ENCODE assay signal across 9 mouse cellular contexts in genomic region chr16:95708211-95709004, GRCm38 (mm10). TPM values are rescaled to one million over a fixed set of nuclear protein-coding genes. Genes with fewer than 3 reads are reported as not detected.
DNase-seq lines count a peak whose midpoint lies in the region; ATAC-seq and TF ChIP-seq lines count a peak whose summit lies in the region.
"Had no signal": no experiment of that assay in that cellular context is flagged by ENCODE, and none has a peak within 500 bp of the region (broad histone marks: within the 10 kb centered on the region; RNA-seq: fewer than 3 reads in every experiment).

No protein-coding gene starts in this region.

- peak; percentile 42; the same call in 1 of the 2 replicates for TF ChIP-seq EP300 in liver, postnatal 0 days (IDR thresholded peaks at IDR 0.05; ENCODE audit: low read depth)

- no peak for TF ChIP-seq POLR2A in thymus, adult 2 months (IDR thresholded peaks at IDR 0.05; ENCODE audit: control insufficient read depth, extremely low read depth, insufficient read depth, low read length, poor library complexity)

- H3K9ac ChIP-seq in liver, postnatal 0 days (replicated peaks) = 0 out of 2 replicates have a peak overlapping the region, but pooled peaks have one; percentile 21

- H3K4me2 ChIP-seq in liver, postnatal 0 days (ENCODE audit: low read depth, low read length) = peak overlapping the region; percentile 53

- no peaks in the 10 kb centered on the region for H3K9me3 ChIP-seq in liver, postnatal 0 days (ENCODE audit: low read length)

- DNase-seq in thymus, adult 2 months = no peak
- no peak for DNase-seq in thymus, adult 18-20 months
- peak; percentile 18 to 32 for DNase-seq in heart, postnatal 36 days
- peak; percentile 60 for DNase-seq in liver, postnatal 0 days
- no peak for DNase-seq in ovary, postnatal 36 days (ENCODE audit: low spot score)
- no peak for DNase-seq in right cerebral cortex, postnatal 25 days
- no peak for DNase-seq in spleen, postnatal 10 days (ENCODE audit: low spot score in 2 of 2)
- DNase-seq: adrenal gland, postnatal 25 days; thymus, postnatal 36 days had no signal

- H3K27me3 ChIP-seq in thymus, adult 2 months (ENCODE audit: control insufficient read depth, insufficient read depth, low read length) = no peaks in the 10 kb centered on the region
- H3K27me3 ChIP-seq in liver, postnatal 0 days (ENCODE audit: insufficient read depth, low read length) = no peaks in the 10 kb centered on the region

- peaks cover 67% of the 10 kb centered on the region for H3K36me3 ChIP-seq in thymus, adult 2 months (ENCODE audit: control insufficient read depth, insufficient read depth, low read length)
- peaks cover 42% of the 10 kb centered on the region for H3K36me3 ChIP-seq in liver, postnatal 0 days (replicated peaks; ENCODE audit: insufficient read depth, low read length)

- no peak for TF ChIP-seq CTCF in thymus, adult 2 months (IDR thresholded peaks at IDR 0.05; ENCODE audit: borderline replicate concordance, control insufficient read depth, extremely low read depth, insufficient read depth, low read length, poor library complexity)
- TF ChIP-seq CTCF in liver, postnatal 0 days (IDR thresholded peaks at IDR 0.05; ENCODE audit: low read depth) = no peak

- H3K27ac ChIP-seq in thymus, adult 2 months (ENCODE audit: control insufficient read depth, insufficient read depth, low read length) = 0 out of 2 replicates have a peak overlapping the region, but pooled peaks have one; percentile 14
- peak overlapping the region; percentile 86 for H3K27ac ChIP-seq in liver, postnatal 0 days (ENCODE audit: low read depth)

- ATAC-seq in liver, postnatal 0 days = peak; percentile 96

- H3K4me3 ChIP-seq in thymus, adult 2 months (ENCODE audit: control insufficient read depth, insufficient read depth, low read length) = no peak overlapping the region
- 0 out of 2 replicates have a peak overlapping the region, but pooled peaks have one; percentile 19 for H3K4me3 ChIP-seq in liver, postnatal 0 days (ENCODE audit: low read depth, low read length)

- H3K4me1 ChIP-seq in thymus, adult 2 months (replicated peaks; ENCODE audit: control insufficient read depth, insufficient read depth, low read length) = peaks cover 38% of the 10 kb centered on the region
- peaks cover 24% of the 10 kb centered on the region for H3K4me1 ChIP-seq in liver, postnatal 0 days (ENCODE audit: insufficient read depth)

- intact Hi-C loops in heart, postnatal 36 days (cut with DNase I) = loop anchor here (10.0 kb wide), 1 partner anchor 244 kb away; no protein-coding TSS in a partner anchor

- WGBS in thymus, adult 2 months = 91% methylated on average over 21 of the region's 21 CpGs
- 45% methylated on average over 21 of the region's 21 CpGs for WGBS in liver, postnatal 0 days (ENCODE audit: insufficient replicate concordance)

RNA-seq across cellular contexts. Expression of gene Ets2, which starts 6.5 kb away (rescaled TPM):
- polyA plus RNA-seq in thymus, adult 2 months (2012; rRNA removed) = 343 and 598 TPM in 2 replicates
- total RNA-seq in heart, postnatal 36 days (2021) = 100 to 1,000 TPM in 1 of 2 experiments, 10 to 100 TPM in 1; 78.2 to 109 TPM
- polyA plus RNA-seq in liver, postnatal 0 days (2015; fragmentation: Nextera tagmentation; extraction: Ambion mirVana) = 13.2 and 13.5 TPM in 2 replicates

Comparison
In these comparisons a context has a peak if more than half of its experiments do, and no peak if none do; other contexts are left out.
1. DNase-seq: peak in heart, postnatal 36 days (2 of 2) and liver, postnatal 0 days (single experiment); none in thymus, adult 2 months (single experiment), thymus, adult 18-20 months (0 of 2), ovary, postnatal 36 days (single experiment), right cerebral cortex, postnatal 25 days (single experiment) and spleen, postnatal 10 days (0 of 2).
2. RNA of gene Ets2, which starts 6.5 kb away (polyA plus RNA-seq): 343 to 598 TPM in thymus, adult 2 months; 13.2 to 13.5 TPM in liver, postnatal 0 days; every median in the first group is over 10 times any median in the second.